Mouse (Mus musculus) ovary, postnatal 10 days (tissue): ENCODE results near the gene Pms1.
"Not testable (repeated sequence)": the region's sequence is repeated elsewhere in the genome, so short reads cannot be mapped to it uniquely, and the experiment has no call there.

ENCODE experiments used
- DNase-seq: peaks from one replicate; pipeline ENCODE4 v3.0.0; 2022; ENCODE audit warnings: low spot score

Gene Pms1

GRCm38 (mm10) chr1:53296581-53297383 is at the start of gene Pms1, which contains the start of the genes Ormdl1 and Gm28778:
Pms1 (minus strand) TSS chr1:53297018.
Ormdl1 (plus strand) TSS chr1:53297095.
Gm28778 (plus strand) TSS chr1:53297111.
- DNase-seq: peak; percentile 93

GRCm38 (mm10) chr1:53341071-53341470 is 44.3 kb upstream of the Pms1 start:
- DNase-seq: no peak

GRCm38 (mm10) chr1:53337403-53337802 is 40.6 kb upstream of the Pms1 start:
- DNase-seq: not testable (repeated sequence)

GRCm38 (mm10) chr1:53335465-53335864 is 38.6 kb upstream of the Pms1 start:
- no peak for DNase-seq

GRCm38 (mm10) chr1:53333527-53333926 is 36.7 kb upstream of the Pms1 start:
- not testable (repeated sequence) for DNase-seq

GRCm38 (mm10) chr1:53324827-53325494 is 28.1 kb upstream of the Pms1 start:
- DNase-seq: no peak

GRCm38 (mm10) chr1:53324277-53324676 is 27.5 kb upstream of the Pms1 start:
- no peak for DNase-seq

- no peak for DNase-seq
Observed at GRCm38 (mm10) chr1:53323254-53323653, 26.4 kb upstream of the Pms1 start.

- no peak for DNase-seq
Observed at GRCm38 (mm10) chr1:53321662-53322344, 25.0 kb upstream of the Pms1 start.

- DNase-seq: peak; percentile 68
Observed at GRCm38 (mm10) chr1:53312989-53313967, 16.5 kb upstream of the Pms1 start, which contains the start of gene Osgepl1. Osgepl1 (plus strand) TSS chr1:53313624.

- no peak for DNase-seq
Observed at GRCm38 (mm10) chr1:53300506-53300905, 3.7 kb upstream of the Pms1 start.

- DNase-seq: no peak
Observed at GRCm38 (mm10) chr1:53291197-53291596, 5.6 kb downstream of the Pms1 start.

- no peak for DNase-seq
Observed at GRCm38 (mm10) chr1:53272646-53273045, 24.2 kb downstream of the Pms1 start.

- DNase-seq: no peak
Observed at GRCm38 (mm10) chr1:53269901-53270300, 26.9 kb downstream of the Pms1 start.

GRCm38 (mm10) chr1:53264958-53265612 is 31.7 kb downstream of the Pms1 start:
- not testable (repeated sequence) for DNase-seq

- no peak for DNase-seq
Observed at GRCm38 (mm10) chr1:53226063-53226462, 70.8 kb downstream of the Pms1 start.

- no peak for DNase-seq
Observed at GRCm38 (mm10) chr1:53225616-53226015, 71.2 kb downstream of the Pms1 start.

GRCm38 (mm10) chr1:53224775-53225174 is 72.0 kb downstream of the Pms1 start:
- DNase-seq: no peak

- no peak for DNase-seq
Observed at GRCm38 (mm10) chr1:53210136-53210535, 86.7 kb downstream of the Pms1 start.

GRCm38 (mm10) chr1:53203902-53204301 is 92.9 kb downstream of the Pms1 start:
- DNase-seq: no peak
